Mouse (Mus musculus) MEL (cell line): Measurements from ENCODE around the gene Parva. TPM values are rescaled to one million over a fixed set of nuclear protein-coding genes. Genes with fewer than 3 reads are reported as not detected.

ENCODE experiments used
- DNase-seq: peaks from one replicate; pipeline ENCODE4 v3.0.0; 2011; ENCODE audit warnings: low read depth, low spot score
- H3K27ac ChIP-seq: 2 replicates; pipeline ENCODE4 v1.5.1; 2012; ENCODE audit warnings: low read depth, mild to moderate bottlenecking, control low read depth, low read length, moderate library complexity; ENCODE audit not compliant: control insufficient read depth
- H3K27me3 ChIP-seq, 2 experiments: fragments of 150-350 bp in 1 of 2; sonication (generic) in 1 of 2; 2 replicates each; pipeline ENCODE4 v1.6.1; 2012; ENCODE audit warnings: low read length in 2 of 2, mild to moderate bottlenecking in 2 of 2, improper control_type of control experiment in 1 of 2, moderate library complexity in 1 of 2; ENCODE audit not compliant: insufficient read depth in 2 of 2, control insufficient read depth in 1 of 2
- H3K36me3 ChIP-seq, 2 experiments: 2 replicates each; pipeline ENCODE4 v1.6.1; 2012 to 2014; ENCODE audit warnings: low read length in 2 of 2, improper control_type of control experiment in 1 of 2, inconsistent platforms in 1 of 2, mild to moderate bottlenecking in 1 of 2; ENCODE audit not compliant: insufficient read depth in 2 of 2, control insufficient read depth in 1 of 2
- H3K4me1 ChIP-seq, 2 experiments: fragments of 150-350 bp in 1 of 2; sonication (generic) in 1 of 2; 2 replicates each; pipeline ENCODE4 v1.6.1; 2012; ENCODE audit warnings: low read length in 2 of 2, improper control_type of control experiment in 1 of 2, mild to moderate bottlenecking in 1 of 2; ENCODE audit not compliant: insufficient read depth in 2 of 2, control insufficient read depth in 1 of 2
- H3K4me3 ChIP-seq, 2 experiments: fragments of 150-350 bp in 1 of 2; sonication (generic) in 1 of 2; 2 replicates each; pipeline ENCODE4 v1.5.1; 2012; ENCODE audit warnings: low read depth in 2 of 2, low read length in 2 of 2, mild to moderate bottlenecking in 2 of 2, moderate library complexity in 2 of 2, control low read depth in 1 of 2, improper control_type of control experiment in 1 of 2; ENCODE audit not compliant: control insufficient read depth in 1 of 2, insufficient read depth in 1 of 2
- H3K79me2 ChIP-seq: 2 replicates; pipeline ENCODE4 v1.6.1; 2012; ENCODE audit warnings: mild to moderate bottlenecking, low read length, moderate library complexity; ENCODE audit not compliant: control insufficient read depth, poor library complexity, insufficient read depth
- H3K9ac ChIP-seq: 2 replicates; pipeline ENCODE4 v1.6.1; 2012; ENCODE audit warnings: low read depth, mild to moderate bottlenecking, control low read depth, low read length, moderate library complexity; ENCODE audit not compliant: control insufficient read depth, poor library complexity, severe bottlenecking
- H3K9me3 ChIP-seq: fragments of 150-350 bp; sonication (generic); replicated peaks from 2 replicates; pipeline ENCODE4 v1.6.1; 2012; ENCODE audit warnings: mild to moderate bottlenecking, low read length, improper control_type of control experiment, moderate library complexity; ENCODE audit not compliant: insufficient read depth
- BHLHE40 ChIP-seq: IDR thresholded peaks from 2 replicates; pipeline ENCODE4 v1.6.1; 2012; ENCODE audit warnings: low read depth, mild to moderate bottlenecking, inconsistent platforms, low read length, improper control_type of control experiment, borderline replicate concordance
- CTCF ChIP-seq, 3 experiments: IDR thresholded peaks in 2 of 3; conservative IDR thresholded peaks in 1 of 3; 2 replicates each; pipeline ENCODE4 v1.5.1; 2011 to 2012; ENCODE audit warnings: low read length in 3 of 3, low read depth in 2 of 3, mild to moderate bottlenecking in 2 of 3, improper control_type of control experiment in 1 of 3, inconsistent platforms in 1 of 3, mixed read lengths in 1 of 3, moderate library complexity in 1 of 3; ENCODE audit not compliant: control insufficient read depth in 1 of 3, insufficient read depth in 1 of 3, poor library complexity in 1 of 3, severe bottlenecking in 1 of 3
- ELF1 ChIP-seq: IDR thresholded peaks from 2 replicates; pipeline ENCODE4 v1.6.1; 2014; ENCODE audit warnings: low read depth, mild to moderate bottlenecking, inconsistent platforms, low read length, improper control_type of control experiment, moderate library complexity
- EP300 ChIP-seq, 2 experiments: IDR thresholded peaks; 2 replicates each; pipeline ENCODE4 v1.6.1; 2011; ENCODE audit warnings: improper control_type of control experiment in 2 of 2, low read length in 2 of 2, low read depth in 1 of 2, mild to moderate bottlenecking in 1 of 2
- ETS1 ChIP-seq: IDR thresholded peaks from 2 replicates; pipeline ENCODE4 v1.6.1; 2012; ENCODE audit warnings: low read depth, mild to moderate bottlenecking, inconsistent platforms, low read length, improper control_type of control experiment, moderate library complexity
- MAX ChIP-seq: IDR thresholded peaks from 2 replicates; pipeline ENCODE4 v1.6.1; 2011; ENCODE audit warnings: low read length, improper control_type of control experiment
- MXI1 ChIP-seq: IDR thresholded peaks from 2 replicates; pipeline ENCODE4 v1.6.1; 2011; ENCODE audit warnings: mild to moderate bottlenecking, low read depth, low read length, improper control_type of control experiment
- MYB ChIP-seq: IDR thresholded peaks from 2 replicates; pipeline ENCODE4 v1.6.1; 2011; ENCODE audit warnings: mild to moderate bottlenecking, low read depth, low read length, improper control_type of control experiment
- MYC ChIP-seq: IDR thresholded peaks from 2 replicates; pipeline ENCODE4 v1.6.1; 2011; ENCODE audit warnings: low read depth, mild to moderate bottlenecking, low read length, improper control_type of control experiment, moderate library complexity
- NELFE ChIP-seq: IDR thresholded peaks from 2 replicates; pipeline ENCODE4 v1.6.1; 2011; ENCODE audit warnings: low read depth, low read length, improper control_type of control experiment
- NRF1 ChIP-seq: IDR thresholded peaks from 2 replicates; pipeline ENCODE4 v1.6.1; 2014; ENCODE audit warnings: low read depth, mild to moderate bottlenecking, inconsistent platforms, low read length, improper control_type of control experiment, moderate library complexity; ENCODE audit not compliant: poor library complexity, insufficient read depth, severe bottlenecking
- POLR2A ChIP-seq, 2 experiments: IDR thresholded peaks; 2 replicates each; pipeline ENCODE4 v1.6.1; 2011 to 2012; ENCODE audit warnings: low read length in 2 of 2, mild to moderate bottlenecking in 2 of 2, control low read depth in 1 of 2, improper control_type of control experiment in 1 of 2, low read depth in 1 of 2, moderate library complexity in 1 of 2; ENCODE audit not compliant: control insufficient read depth in 1 of 2, insufficient read depth in 1 of 2, poor library complexity in 1 of 2
- POLR2AphosphoS2 ChIP-seq: IDR thresholded peaks from 2 replicates; pipeline ENCODE4 v1.6.1; 2011; ENCODE audit warnings: low read length, improper control_type of control experiment
- RAD21 ChIP-seq: IDR thresholded peaks from 2 replicates; pipeline ENCODE4 v1.6.1; 2011; ENCODE audit warnings: mild to moderate bottlenecking, low read depth, low read length, improper control_type of control experiment
- SIN3A ChIP-seq: IDR thresholded peaks from 2 replicates; pipeline ENCODE4 v1.6.1; 2012; ENCODE audit warnings: low read length, improper control_type of control experiment, inconsistent platforms
- SMC3 ChIP-seq: IDR thresholded peaks from 2 replicates; pipeline ENCODE4 v1.6.1; 2011; ENCODE audit warnings: low read depth, low read length, improper control_type of control experiment
- TAL1 ChIP-seq: IDR thresholded peaks from 2 replicates; pipeline ENCODE4 v1.6.1; 2012; ENCODE audit warnings: mild to moderate bottlenecking, inconsistent platforms, low read length, moderate library complexity, mixed read lengths
- TBP ChIP-seq: IDR thresholded peaks from 2 replicates; pipeline ENCODE4 v1.8.0; 2011; ENCODE audit warnings: low read depth, low read length, improper control_type of control experiment
- TCF12 ChIP-seq: IDR thresholded peaks from 2 replicates; pipeline ENCODE4 v1.6.1; 2014; ENCODE audit warnings: low read depth, mild to moderate bottlenecking, inconsistent platforms, low read length, improper control_type of control experiment, moderate library complexity
- UBTF ChIP-seq: IDR thresholded peaks from 2 replicates; pipeline ENCODE4 v1.6.1; 2012; ENCODE audit warnings: low read depth, mild to moderate bottlenecking, inconsistent platforms, low read length, improper control_type of control experiment, moderate library complexity, borderline replicate concordance; ENCODE audit not compliant: insufficient read depth
- USF1 ChIP-seq: IDR thresholded peaks from 2 replicates; pipeline ENCODE4 v1.6.1; 2014; ENCODE audit warnings: low read depth, mild to moderate bottlenecking, inconsistent platforms, low read length, improper control_type of control experiment, moderate library complexity
- ZC3H11A ChIP-seq: IDR thresholded peaks from 2 replicates; pipeline ENCODE4 v1.6.1; 2012; ENCODE audit warnings: low read depth, mild to moderate bottlenecking, inconsistent platforms, low read length, improper control_type of control experiment
- ZKSCAN1 ChIP-seq: IDR thresholded peaks from 2 replicates; pipeline ENCODE4 v1.6.1; 2012; ENCODE audit warnings: low read depth, mild to moderate bottlenecking, inconsistent platforms, low read length, improper control_type of control experiment, moderate library complexity
- ZMIZ1 ChIP-seq: IDR thresholded peaks from 2 replicates; pipeline ENCODE4 v1.6.1; 2012; ENCODE audit warnings: low read depth, mild to moderate bottlenecking, inconsistent platforms, low read length, improper control_type of control experiment, moderate library complexity
- polyA plus RNA-seq, 2 experiments: library from polyadenylated mRNA; stranded (reverse) in 1 of 2; unstranded in 1 of 2; fragments of >175 nt in 1 of 2; fragments of >200 nt in 1 of 2; gene quantifications; 2 replicates each; pipeline versions ENCODE4 v1.2.1 to v1.2.4; 2012; ENCODE audit warnings: low replicate concordance in 2 of 2, low read depth in 1 of 2; ENCODE audit not compliant: insufficient read length in 2 of 2, insufficient read depth in 1 of 2, missing spikeins in 1 of 2
- total RNA-seq: library from RNA; depleted of rRNA; stranded (reverse); fragments of 300-350 nt; gene quantifications from 2 replicates; pipeline ENCODE4 v1.2.3, GENCODE M21; 2012

Gene Parva
- total and polyA plus RNA-seq, 3 experiments: not detected

DNA sequence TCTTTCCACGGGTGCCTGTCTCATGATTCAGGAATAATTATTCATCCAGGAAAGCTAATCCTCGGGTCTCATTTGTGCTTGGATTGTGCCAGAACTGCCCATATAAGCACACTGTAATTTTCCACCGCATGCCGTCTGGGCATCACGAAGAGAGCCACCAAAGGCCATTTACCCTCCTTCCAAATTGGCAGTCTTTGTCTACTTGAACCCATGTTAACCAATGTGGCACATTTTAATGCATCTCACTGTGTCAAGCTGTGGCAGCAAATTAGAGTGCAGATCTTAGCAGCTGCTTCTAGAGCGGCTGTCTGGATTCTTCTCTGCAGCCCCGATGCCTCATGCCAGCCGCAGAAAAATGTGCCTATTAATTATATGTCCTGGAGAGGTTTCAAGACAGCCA lies 176.9 kb downstream of the Parva start:
- Histone ChIP-seq H3K9me3 (no peaks in the 10 kb centered on the region), H3K4me3 (no peak overlapping the region), H3K27ac (no peak overlapping the region), H3K4me1 (no peaks in the 10 kb centered on the region), H3K79me2 (no peaks in the 10 kb centered on the region)
- no peak for TF ChIP-seq ZC3H11A
- TF ChIP-seq MAX: no peak
- no peak for TF ChIP-seq UBTF
- TF ChIP-seq SMC3: no peak
- TF ChIP-seq NRF1: no peak
- TF ChIP-seq ETS1: no peak
- TF ChIP-seq EP300 (IDR thresholded peaks at IDR 0.05; ENCODE audit: low read depth in 1 of 2, low read length in 2 of 2): no peak
- TF ChIP-seq BHLHE40: no peak
- no peak for TF ChIP-seq ZMIZ1
- no peak for TF ChIP-seq MYB
- TF ChIP-seq MXI1: no peak
- TF ChIP-seq ELF1: no peak
- TF ChIP-seq, all 39 proteins: peak for 0
- H3K36me3 ChIP-seq: no peaks in the 10 kb centered on the region
- H3K27me3 ChIP-seq: no peaks in the 10 kb centered on the region
- H3K9ac ChIP-seq: no peak overlapping the region
- no peak for DNase-seq

DNA sequence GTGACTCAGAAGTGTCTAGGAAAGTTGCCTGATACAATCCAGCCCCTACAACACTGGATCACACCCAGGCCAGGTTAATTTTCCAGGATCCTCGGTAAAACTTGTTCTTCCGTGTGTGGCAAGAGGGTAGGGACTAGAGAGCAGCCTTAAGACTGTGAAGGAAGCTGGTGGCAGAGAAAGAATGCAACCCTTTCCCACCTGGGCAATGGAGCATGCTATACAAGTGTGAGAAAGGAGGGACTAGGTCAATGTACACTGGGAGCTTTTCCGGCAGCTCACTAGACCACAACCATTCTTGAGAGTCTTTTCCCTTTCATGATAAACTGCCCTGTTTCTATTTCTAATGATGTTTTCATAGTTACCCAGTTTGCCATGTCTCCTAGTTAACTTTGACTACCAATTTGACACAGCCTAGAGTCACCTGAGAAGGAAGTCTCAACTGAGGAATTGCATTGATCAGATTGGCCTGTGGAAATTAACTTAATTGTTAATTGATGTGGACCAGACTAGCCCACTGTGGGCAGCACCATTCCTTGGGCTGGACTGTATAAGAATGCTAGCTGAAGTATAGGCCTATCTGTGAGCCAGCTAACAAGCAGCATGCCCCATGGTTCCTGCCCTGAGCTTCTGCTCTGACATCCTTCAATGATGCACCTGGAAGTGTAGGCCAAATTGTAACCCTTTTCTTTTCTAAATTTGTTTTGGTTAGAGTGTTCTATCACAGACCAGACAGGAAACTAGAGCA lies 186.9 kb downstream of the Parva start:
- DNase-seq: no peak
- no peaks in the 10 kb centered on the region for H3K4me1 ChIP-seq
- H3K4me3 ChIP-seq: no peak overlapping the region
- TF ChIP-seq BHLHE40: no peak
- TF ChIP-seq ZC3H11A: no peak
- no peak for TF ChIP-seq ELF1
- TF ChIP-seq SMC3: no peak
- TF ChIP-seq SIN3A: no peak
- no peak for TF ChIP-seq POLR2A (IDR thresholded peaks at IDR 0.05; ENCODE audit: control insufficient read depth in 1 of 2, insufficient read depth in 1 of 2, low read depth in 1 of 2, low read length in 2 of 2, poor library complexity in 1 of 2)
- no peak for TF ChIP-seq CTCF (IDR thresholded peaks at IDR 0.05 in 2 of 3, conservative IDR thresholded peaks at IDR 0.05 in 1 of 3; ENCODE audit: control insufficient read depth in 1 of 3, insufficient read depth in 1 of 3, low read depth in 2 of 3, low read length in 3 of 3, poor library complexity in 1 of 3, severe bottlenecking in 1 of 3)
- no peak for TF ChIP-seq NELFE
- no peak for TF ChIP-seq MYC
- no peak for TF ChIP-seq MAX
- TF ChIP-seq USF1: no peak
- TF ChIP-seq TAL1: no peak
- no peak for TF ChIP-seq TBP
- no peak for TF ChIP-seq TCF12
- TF ChIP-seq ZKSCAN1: no peak
- TF ChIP-seq POLR2AphosphoS2: no peak
- TF ChIP-seq RAD21: no peak
- TF ChIP-seq UBTF: no peak
- H3K27me3 ChIP-seq: no peaks in the 10 kb centered on the region
- no peaks in the 10 kb centered on the region for H3K79me2 ChIP-seq
- H3K27ac ChIP-seq: no peak overlapping the region
- no peaks in the 10 kb centered on the region for H3K36me3 ChIP-seq
- H3K9me3 ChIP-seq: no peaks in the 10 kb centered on the region
- H3K9ac ChIP-seq: no peak overlapping the region
